Mouse (Mus musculus): ENCODE measurements around the gene Nfx1.

GRCm38 (mm10) chr4:40969161-40969560, 1.5 kb upstream of the Nfx1 start:
- TF ChIP-seq CTCF (IDR thresholded peaks at IDR 0.05; ENCODE audit: low read depth) = no peak
- TF ChIP-seq EP300 (IDR thresholded peaks at IDR 0.05; ENCODE audit: low read depth) = no peak
